Mouse (Mus musculus) kidney, postnatal 10 days (tissue): Measurements from ENCODE around the gene Aif1l.

Experiments
- DNase-seq: peaks from one replicate; pipeline ENCODE4 v3.0.0; 2021; ENCODE audit warnings: mixed read lengths

Aif1l gene

GRCm38 (mm10) chr2:31953687-31954086 is 3.7 kb downstream of the Aif1l start:
- DNase-seq, result peak; percentile 72

GRCm38 (mm10) chr2:31954779-31955181 is 4.8 kb downstream of the Aif1l start:
- peak; percentile 54 for DNase-seq

GRCm38 (mm10) chr2:31955686-31956085 is 5.7 kb downstream of the Aif1l start:
- DNase-seq, result no peak

GRCm38 (mm10) chr2:31957211-31957610 is 7.3 kb downstream of the Aif1l start:
- no peak for DNase-seq

- no peak for DNase-seq
Observed at GRCm38 (mm10) chr2:31960986-31961385, 11.0 kb downstream of the Aif1l start.

GRCm38 (mm10) chr2:31961791-31962222 is 11.9 kb downstream of the Aif1l start:
- DNase-seq, result peak; percentile 54

GRCm38 (mm10) chr2:31962501-31963224 is 12.7 kb downstream of the Aif1l start:
- DNase-seq, result peak; percentile 66

GRCm38 (mm10) chr2:31963491-31963890 is 13.6 kb downstream of the Aif1l start:
- peak; percentile 77 for DNase-seq

- no peak for DNase-seq
Observed at GRCm38 (mm10) chr2:31964191-31964590, 14.3 kb downstream of the Aif1l start.

- peak; percentile 82 for DNase-seq
Observed at GRCm38 (mm10) chr2:31965110-31965509, 15.2 kb downstream of the Aif1l start.

GRCm38 (mm10) chr2:31966801-31967200 is 16.9 kb downstream of the Aif1l start:
- no peak for DNase-seq

GRCm38 (mm10) chr2:31972589-31972988 is 22.6 kb downstream of the Aif1l start:
- peak; percentile 60 for DNase-seq

GRCm38 (mm10) chr2:31974141-31974808 is 24.3 kb downstream of the Aif1l start, which contains the start of gene Nup214:
Gene Nup214, plus strand, starts transcription at chr2:31974436.
- DNase-seq, result peak; percentile 100

- no peak for DNase-seq
Observed at GRCm38 (mm10) chr2:31974809-31975371, 25.0 kb downstream of the Aif1l start.

- DNase-seq, result no peak
Observed at GRCm38 (mm10) chr2:31987774-31988173, 37.8 kb downstream of the Aif1l start.

- no peak for DNase-seq
Observed at GRCm38 (mm10) chr2:31990961-31991360, 41.0 kb downstream of the Aif1l start.

GRCm38 (mm10) chr2:31994896-31995295 is 45.0 kb downstream of the Aif1l start:
- no peak for DNase-seq

- DNase-seq, result no peak
Observed at GRCm38 (mm10) chr2:31996060-31996459, 46.1 kb downstream of the Aif1l start.

GRCm38 (mm10) chr2:31997539-31997938 is 47.6 kb downstream of the Aif1l start:
- DNase-seq, result no peak

GRCm38 (mm10) chr2:31998443-31998842 is 48.5 kb downstream of the Aif1l start:
- DNase-seq, result no peak

- DNase-seq, result no peak
Observed at GRCm38 (mm10) chr2:32008311-32008710, 58.4 kb downstream of the Aif1l start.

- no peak for DNase-seq
Observed at GRCm38 (mm10) chr2:32008716-32009115, 58.8 kb downstream of the Aif1l start.

GRCm38 (mm10) chr2:32019704-32020103 is 69.8 kb downstream of the Aif1l start:
- no peak for DNase-seq

- no peak for DNase-seq
Observed at GRCm38 (mm10) chr2:32020229-32020628, 70.3 kb downstream of the Aif1l start.
